Mouse (Mus musculus) embryonic facial prominence, embryonic 10.5 days (tissue): Measurements from ENCODE around the gene Brinp2. TPM values are rescaled to one million over a fixed set of nuclear protein-coding genes. Genes with fewer than 3 reads are reported as not detected.

Experiments used
- DNase-seq: peaks from one replicate; pipeline ENCODE4 v3.0.0-alpha.2; 2017; ENCODE audit warnings: low spot score
- H3K27ac ChIP-seq: fragments of 300-500 bp; sonication (generic); replicated peaks from 2 replicates; pipeline ENCODE4 v1.5.1; 2016; ENCODE audit warnings: mild to moderate bottlenecking
- H3K27me3 ChIP-seq: fragments of 300-500 bp; sonication (generic); replicated peaks from 2 replicates; pipeline ENCODE4 v1.6.1; 2016; ENCODE audit warnings: low read depth, mild to moderate bottlenecking; ENCODE audit not compliant: poor library complexity, severe bottlenecking
- H3K36me3 ChIP-seq: fragments of 300-500 bp; sonication (generic); replicated peaks from 2 replicates; pipeline ENCODE4 v1.6.1; 2016; ENCODE audit warnings: mild to moderate bottlenecking, moderate library complexity
- H3K4me1 ChIP-seq: fragments of 300-500 bp; sonication (generic); 2 replicates; pipeline ENCODE4 v1.6.1; 2016
- H3K4me3 ChIP-seq: fragments of 300-500 bp; sonication (generic); 2 replicates; pipeline ENCODE4 v1.5.1; 2016; ENCODE audit warnings: mild to moderate bottlenecking, moderate library complexity
- H3K9me3 ChIP-seq: fragments of 300-500 bp; sonication (generic); 2 replicates; pipeline ENCODE4 v1.6.1; 2016; ENCODE audit warnings: mild to moderate bottlenecking
- WGBS: fragments of 180-500 bp; shearing (Covaris S2); methylation state at CpG from one replicate; pipeline ENCODE4 v1.1.7; 2016; 5-methylcytosine and 5-hydroxymethylcytosine counted together
- polyA plus RNA-seq: library from polyadenylated mRNA; unstranded; fragments of >200 nt; fragmentation: Nextera tagmentation; extraction: Ambion mirVana; gene quantifications from 2 replicates; pipeline ENCODE4 v1.2.1, GENCODE M21; 2016

Gene Brinp2
- polyA plus RNA-seq, 1 experiment from 2014 or later = 1.1 TPM

DNA sequence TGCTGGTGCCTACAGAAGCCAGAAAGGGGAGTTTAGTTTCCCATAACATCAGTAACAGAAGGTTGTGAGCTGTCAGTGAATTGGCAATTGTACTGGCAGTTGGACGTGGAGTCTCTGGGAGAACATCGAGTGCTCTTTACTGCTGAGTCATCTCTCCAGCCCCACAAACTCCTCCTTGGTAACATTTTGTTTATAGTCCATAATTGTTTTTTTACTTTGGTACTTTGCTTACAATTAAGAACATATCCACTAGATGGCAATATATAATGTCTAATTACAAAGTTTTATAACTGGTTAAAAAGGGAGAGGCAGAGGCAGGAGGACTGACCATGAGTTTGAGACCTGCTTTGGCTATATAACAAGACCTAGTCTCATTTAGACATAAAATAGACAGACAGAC lies 148.5 kb downstream of the Brinp2 start:
- no peak overlapping the region for H3K4me3 ChIP-seq

DNA sequence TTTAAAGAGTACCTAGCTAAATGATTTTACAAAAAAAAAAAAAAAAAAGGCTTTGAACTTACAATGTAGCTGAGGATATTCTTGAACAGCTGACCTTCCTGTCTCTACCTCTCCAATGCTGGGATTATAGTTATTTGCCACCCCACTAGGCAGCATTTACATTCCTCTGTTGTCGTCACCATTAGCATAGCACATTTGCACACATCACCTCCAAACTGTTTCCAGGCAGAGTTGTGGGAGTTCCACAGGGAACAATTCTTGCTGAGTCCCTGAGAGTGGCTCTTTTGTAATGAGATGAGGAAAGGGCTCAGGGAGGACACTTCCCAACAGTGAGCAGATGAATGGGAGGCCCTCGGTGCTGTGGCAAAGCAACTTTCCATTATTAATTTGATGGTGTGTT lies 153.2 kb downstream of the Brinp2 start:
- no peaks in the 10 kb centered on the region for H3K4me1 ChIP-seq
- no peaks in the 10 kb centered on the region for H3K9me3 ChIP-seq
- DNase-seq = no peak
- no peaks in the 10 kb centered on the region for H3K27me3 ChIP-seq
- H3K27ac ChIP-seq = no peak overlapping the region
- no peaks in the 10 kb centered on the region for H3K36me3 ChIP-seq
- H3K4me3 ChIP-seq = no peak overlapping the region
- WGBS = 60% methylated on average over 2 of the region's 2 CpGs

More for the DNA sequence above, 148.5 kb downstream of the Brinp2 start:
- H3K27ac ChIP-seq = no peak overlapping the region
- no peaks in the 10 kb centered on the region for H3K36me3 ChIP-seq
- no peaks in the 10 kb centered on the region for H3K9me3 ChIP-seq
- no peak for DNase-seq
- no peaks in the 10 kb centered on the region for H3K4me1 ChIP-seq
- WGBS = 80% methylated on average over 2 of the region's 2 CpGs
- no peaks in the 10 kb centered on the region for H3K27me3 ChIP-seq

Other genes starting within 250 kb of the Brinp2 start
- 4.1 and 5.2 TPM in 2 replicates for gene Astn1, start 5.9 kb upstream of the Brinp2 start, polyA plus RNA-seq